In the genomic region with DNA sequence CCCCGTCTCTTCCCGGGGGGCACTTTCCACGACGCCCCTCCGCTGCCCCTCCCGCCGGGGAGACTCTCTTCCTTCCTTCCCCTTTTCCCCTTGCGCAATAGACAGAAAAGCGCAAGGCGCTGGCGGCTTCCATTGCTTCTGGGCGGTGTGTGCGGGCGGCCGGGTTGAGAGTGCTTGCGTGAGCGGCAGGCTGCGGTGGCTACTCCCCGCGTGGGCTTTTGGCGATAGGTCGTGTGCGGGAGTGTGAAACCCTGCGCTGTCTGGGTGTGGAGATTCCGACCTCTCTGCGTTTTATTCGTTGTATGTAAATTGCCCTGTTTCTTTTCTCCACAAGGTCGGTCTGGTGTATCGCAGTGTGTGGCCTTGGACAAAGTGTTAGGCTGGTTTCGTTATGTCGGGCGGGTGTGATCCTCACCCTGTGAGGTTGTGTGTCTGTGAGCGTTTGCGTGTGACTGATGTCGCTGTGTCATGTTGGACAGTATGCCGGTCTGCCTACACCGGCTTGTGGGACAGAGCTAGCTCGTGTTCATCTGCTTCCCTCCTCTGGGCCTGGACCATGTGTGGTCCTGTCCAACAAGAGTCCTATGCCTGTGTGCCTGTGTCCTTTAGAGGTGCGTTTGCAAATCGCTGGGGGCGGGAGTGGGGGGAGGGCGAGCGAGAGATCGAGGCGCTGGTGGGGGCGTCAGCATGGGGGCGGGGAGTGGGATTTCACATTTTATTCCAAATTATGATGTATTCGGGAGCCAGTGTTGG, we compare ENCODE assay signal across 8 mouse cellular contexts. TPM values are rescaled to one million over a fixed set of nuclear protein-coding genes. Genes with fewer than 3 reads are reported as not detected.
DNase-seq lines count a peak whose midpoint lies in the region; ATAC-seq and TF ChIP-seq lines count a peak whose summit lies in the region.

No protein-coding gene starts in this region.

- H3K4me3 ChIP-seq in bone marrow macrophage, adult 2 months (ENCODE audit: insufficient read depth, low read length) = peak overlapping the region; percentile 75
- H3K4me3 ChIP-seq in forebrain, embryonic 13.5 days = peak overlapping the region; percentile 32

- no peaks in the 10 kb centered on the region for H3K9me3 ChIP-seq in forebrain, embryonic 13.5 days (replicated peaks)

- peak overlapping the region; percentile 30; the same call in 1 of the 2 replicates for H3K9ac ChIP-seq in forebrain, embryonic 13.5 days

- WGBS in forebrain, embryonic 13.5 days = under 1% methylated on average over 48 of the region's 48 CpGs

- intact Hi-C loops in heart, postnatal 36 days (cut with DNase I) = loop anchor here (5.0 kb wide), 1 partner anchor 155 kb away; no protein-coding TSS in a partner anchor

- H3K4me2 ChIP-seq in forebrain, embryonic 13.5 days = peak overlapping the region; percentile 51

- no peak for TF ChIP-seq CTCF in bone marrow macrophage, adult 2 months (IDR thresholded peaks at IDR 0.05; ENCODE audit: low read depth, low read length)

- H3K4me1 ChIP-seq in bone marrow macrophage, adult 2 months (ENCODE audit: control insufficient read depth, insufficient read depth, low read length) = peaks cover 18% of the 10 kb centered on the region
- peaks cover 20% of the 10 kb centered on the region for H3K4me1 ChIP-seq in forebrain, embryonic 13.5 days

- no peak for TF ChIP-seq POLR2A in bone marrow macrophage, adult 2 months (IDR thresholded peaks at IDR 0.05; ENCODE audit: borderline replicate concordance, low read depth, low read length)

- no peaks in the 10 kb centered on the region for H3K36me3 ChIP-seq in forebrain, embryonic 13.5 days (ENCODE audit: poor library complexity, severe bottlenecking)

- H3K27ac ChIP-seq in bone marrow macrophage, adult 2 months (ENCODE audit: insufficient read depth, low read depth, low read length) = peak overlapping the region; percentile 65
- no peak overlapping the region for H3K27ac ChIP-seq in forebrain, embryonic 13.5 days

- no peak for DNase-seq in frontal cortex, adult 2 months (ENCODE audit: extremely low spot score in 1 of 2, low spot score in 1 of 2)
- peak; percentile 72 to 79 for DNase-seq in heart, postnatal 36 days
- peak; percentile 61 to 73 for DNase-seq in kidney, postnatal 4 days
- peak; percentile 71 for DNase-seq in lung, postnatal 25 days (ENCODE audit: low spot score)
- DNase-seq in right cerebral cortex, postnatal 14 days = peak; percentile 26

- peak; percentile 38; the same call in 1 of the 2 replicates for ATAC-seq in frontal cortex, adult (ENCODE audit: low TSS enrichment)
- peak; percentile 54 for ATAC-seq in forebrain, embryonic 13.5 days

- H3K27me3 ChIP-seq in forebrain, embryonic 13.5 days = peaks cover 98% of the 10 kb centered on the region

RNA-seq across cellular contexts. Expression of a gene that starts 0.9 kb away (rescaled TPM):
- polyA plus RNA-seq in frontal cortex, adult 2 months (2012; rRNA removed) = 1.4 and 1.6 TPM in 2 replicates
- 4.1 and 4.4 TPM in 2 replicates for polyA plus RNA-seq in bone marrow macrophage, adult 2 months (2012; ENCODE audit: insufficient read depth, insufficient read length, missing spikeins)
- 0.81 and 0.88 TPM in 2 replicates for polyA plus RNA-seq in forebrain, embryonic 13.5 days (2015; fragmentation: Nextera tagmentation; extraction: Ambion mirVana)
- 1 to 10 TPM; 4.0 to 4.3 TPM for total RNA-seq in heart, postnatal 36 days (2021)

RNA-seq across cellular contexts. Expression of a gene that starts 31.4 kb away (rescaled TPM):
- polyA plus RNA-seq in frontal cortex, adult 2 months (2012; rRNA removed) = 0.97 and 1.00 TPM in 2 replicates
- polyA plus RNA-seq in bone marrow macrophage, adult 2 months (2012; ENCODE audit: insufficient read depth, insufficient read length, missing spikeins) = 1.5 and 2.0 TPM in 2 replicates
- 3.7 and 4.4 TPM in 2 replicates for polyA plus RNA-seq in forebrain, embryonic 13.5 days (2015; fragmentation: Nextera tagmentation; extraction: Ambion mirVana)
- total RNA-seq in heart, postnatal 36 days (2021) = not detected

RNA-seq across cellular contexts. Expression of a gene that starts 57.1 kb away (rescaled TPM):
- polyA plus RNA-seq in frontal cortex, adult 2 months (2012; rRNA removed) = 0.53 and 0.80 TPM in 2 replicates
- polyA plus RNA-seq in bone marrow macrophage, adult 2 months (2012; ENCODE audit: insufficient read depth, insufficient read length, missing spikeins) = 8.1 and 9.5 TPM in 2 replicates
- 12.6 and 12.8 TPM in 2 replicates for polyA plus RNA-seq in forebrain, embryonic 13.5 days (2015; fragmentation: Nextera tagmentation; extraction: Ambion mirVana)
- under 1 TPM; 0.16 to 0.28 TPM for total RNA-seq in heart, postnatal 36 days (2021)

Comparison
In these comparisons a context has a peak if more than half of its experiments do, and no peak if none do; other contexts are left out.
1. DNase-seq: peak in heart, postnatal 36 days (2 of 2), kidney, postnatal 4 days (2 of 2), lung, postnatal 25 days (single experiment) and right cerebral cortex, postnatal 14 days (single experiment); none in frontal cortex, adult 2 months (0 of 2).